Mouse (Mus musculus): ENCODE measurements around the gene Lrch1. TPM values are rescaled to one million over a fixed set of nuclear protein-coding genes. Genes with fewer than 3 reads are reported as not detected.

Lrch1 gene
- polyA plus RNA-seq, 1 experiment from 2014 or later = 4.2 TPM

GRCm38 (mm10) chr14:74784243-74784934, 163.3 kb downstream of the Lrch1 start:
- Histone ChIP-seq H3K4me2 (replicated peaks; ENCODE audit: low read depth) (no peak overlapping the region), H3K27me3 (replicated peaks; ENCODE audit: control insufficient read depth, insufficient read depth, low read length) (no peaks in the 10 kb centered on the region), H3K9ac (ENCODE audit: low read depth, low read length) (no peak overlapping the region), H3K27ac (ENCODE audit: low read depth, low read length) (no peak overlapping the region), H3K36me3 (ENCODE audit: control insufficient read depth, insufficient read depth) (peaks cover 28% of the 10 kb centered on the region), H3K9me3 (ENCODE audit: control insufficient read depth) (no peaks in the 10 kb centered on the region), H3K4me1 (replicated peaks; ENCODE audit: control insufficient read depth, insufficient read depth, low read length) (no peaks in the 10 kb centered on the region), H3K4me3 (ENCODE audit: low read depth, low read length) (no peak overlapping the region)
- WGBS = 81% methylated on average over 11 of the region's 11 CpGs
- no peak for ATAC-seq
- no peak for TF ChIP-seq CTCF (IDR thresholded peaks at IDR 0.05; ENCODE audit: low read depth)

- Histone ChIP-seq H3K9ac (ENCODE audit: low read depth, low read length) (no peak overlapping the region), H3K27me3 (replicated peaks; ENCODE audit: control insufficient read depth, insufficient read depth, low read length) (no peaks in the 10 kb centered on the region), H3K4me3 (ENCODE audit: low read depth, low read length) (no peak overlapping the region), H3K27ac (ENCODE audit: low read depth, low read length) (no peak overlapping the region), H3K36me3 (ENCODE audit: control insufficient read depth, insufficient read depth) (peaks cover 15% of the 10 kb centered on the region), H3K4me1 (replicated peaks; ENCODE audit: control insufficient read depth, insufficient read depth, low read length) (no peaks in the 10 kb centered on the region), H3K9me3 (ENCODE audit: control insufficient read depth) (no peaks in the 10 kb centered on the region), H3K4me2 (replicated peaks; ENCODE audit: low read depth) (no peak overlapping the region)
- no peak for TF ChIP-seq CTCF (IDR thresholded peaks at IDR 0.05; ENCODE audit: low read depth)
- WGBS = 85% methylated on average over 10 of the region's 10 CpGs
- ATAC-seq = no peak
These were observed 173.5 kb downstream of the Lrch1 start for GRCm38 (mm10) chr14:74774046-74774619.

DNA sequence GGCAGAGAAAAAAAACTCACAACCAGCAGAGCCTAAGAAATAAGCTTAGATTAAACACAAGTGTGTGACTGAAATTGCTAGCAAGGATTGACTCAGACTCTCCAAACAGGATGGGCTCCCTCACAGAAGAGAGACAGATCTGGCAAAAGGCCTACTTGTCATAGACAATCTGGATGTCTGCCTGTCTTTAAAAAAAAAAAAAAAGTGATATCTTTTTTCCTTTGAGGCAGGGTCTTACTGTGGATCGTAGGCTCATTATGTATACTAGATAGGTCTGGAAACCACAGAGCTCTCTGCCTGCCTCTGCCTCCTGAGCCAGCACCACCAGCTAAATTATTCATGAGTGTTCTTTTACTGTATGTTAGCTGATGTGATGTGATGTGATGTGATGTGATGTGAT, 179.8 kb downstream of the Lrch1 start:
- WGBS = 83% methylated on average over 1 of the region's 1 CpGs

GRCm38 (mm10) chr14:74764191-74764918, 183.3 kb downstream of the Lrch1 start:
- Histone ChIP-seq H3K9ac (ENCODE audit: low read depth, low read length) (no peak overlapping the region), H3K27ac (ENCODE audit: low read depth, low read length) (no peak overlapping the region), H3K4me3 (ENCODE audit: low read depth, low read length) (no peak overlapping the region), H3K27me3 (replicated peaks; ENCODE audit: control insufficient read depth, insufficient read depth, low read length) (no peaks in the 10 kb centered on the region), H3K36me3 (ENCODE audit: control insufficient read depth, insufficient read depth) (peaks cover 12% of the 10 kb centered on the region), H3K9me3 (ENCODE audit: control insufficient read depth) (no peaks in the 10 kb centered on the region), H3K4me1 (replicated peaks; ENCODE audit: control insufficient read depth, insufficient read depth, low read length) (no peaks in the 10 kb centered on the region), H3K4me2 (replicated peaks; ENCODE audit: low read depth) (no peak overlapping the region)
- TF ChIP-seq CTCF (IDR thresholded peaks at IDR 0.05; ENCODE audit: low read depth) = peak; percentile 93
- WGBS = 62% methylated on average over 10 of the region's 10 CpGs
- no peak for ATAC-seq

More for the DNA sequence above, 179.8 kb downstream of the Lrch1 start:
- ATAC-seq = no peak
- H3K4me2 ChIP-seq (replicated peaks; ENCODE audit: low read depth) = no peak overlapping the region
- H3K9ac ChIP-seq (ENCODE audit: low read depth, low read length) = no peak overlapping the region
- no peaks in the 10 kb centered on the region for H3K9me3 ChIP-seq (ENCODE audit: control insufficient read depth)
- H3K36me3 ChIP-seq (ENCODE audit: control insufficient read depth, insufficient read depth) = peaks cover 20% of the 10 kb centered on the region
- no peaks in the 10 kb centered on the region for H3K4me1 ChIP-seq (replicated peaks; ENCODE audit: control insufficient read depth, insufficient read depth, low read length)
- no peak for TF ChIP-seq CTCF (IDR thresholded peaks at IDR 0.05; ENCODE audit: low read depth)
- H3K4me3 ChIP-seq (ENCODE audit: low read depth, low read length) = no peak overlapping the region
- H3K27me3 ChIP-seq (replicated peaks; ENCODE audit: control insufficient read depth, insufficient read depth, low read length) = no peaks in the 10 kb centered on the region
- no peak overlapping the region for H3K27ac ChIP-seq (ENCODE audit: low read depth, low read length)

- no peaks in the 10 kb centered on the region for H3K4me1 ChIP-seq (replicated peaks; ENCODE audit: control insufficient read depth, insufficient read depth, low read length)
- no peaks in the 10 kb centered on the region for H3K9me3 ChIP-seq (ENCODE audit: control insufficient read depth)
- H3K4me3 ChIP-seq (ENCODE audit: low read depth, low read length) = no peak overlapping the region
- H3K27ac ChIP-seq (ENCODE audit: low read depth, low read length) = no peak overlapping the region
- H3K36me3 ChIP-seq (ENCODE audit: control insufficient read depth, insufficient read depth) = peaks cover 50% of the 10 kb centered on the region
- no peak for TF ChIP-seq CTCF (IDR thresholded peaks at IDR 0.05; ENCODE audit: low read depth)
- no peak for ATAC-seq
- H3K4me2 ChIP-seq (replicated peaks; ENCODE audit: low read depth) = no peak overlapping the region
- H3K27me3 ChIP-seq (replicated peaks; ENCODE audit: control insufficient read depth, insufficient read depth, low read length) = no peaks in the 10 kb centered on the region
- H3K9ac ChIP-seq (ENCODE audit: low read depth, low read length) = no peak overlapping the region
- WGBS = 87% methylated on average over 6 of the region's 6 CpGs
These were observed 210.8 kb downstream of the Lrch1 start for GRCm38 (mm10) chr14:74736850-74737249.

GRCm38 (mm10) chr14:74735471-74735870, 212.2 kb downstream of the Lrch1 start:
- 65% methylated on average over 6 of the region's 6 CpGs for WGBS
- Histone ChIP-seq H3K9me3 (ENCODE audit: control insufficient read depth) (no peaks in the 10 kb centered on the region), H3K27ac (ENCODE audit: low read depth, low read length) (no peak overlapping the region)

More at GRCm38 (mm10) chr14:74735471-74735870, 212.2 kb downstream of the Lrch1 start:
- Histone ChIP-seq H3K27me3 (replicated peaks; ENCODE audit: control insufficient read depth, insufficient read depth, low read length) (no peaks in the 10 kb centered on the region), H3K9ac (ENCODE audit: low read depth, low read length) (no peak overlapping the region), H3K4me3 (ENCODE audit: low read depth, low read length) (no peak overlapping the region), H3K36me3 (ENCODE audit: control insufficient read depth, insufficient read depth) (peaks cover 37% of the 10 kb centered on the region), H3K4me2 (replicated peaks; ENCODE audit: low read depth) (no peak overlapping the region), H3K4me1 (replicated peaks; ENCODE audit: control insufficient read depth, insufficient read depth, low read length) (no peaks in the 10 kb centered on the region)
- no peak for ATAC-seq
- TF ChIP-seq CTCF (IDR thresholded peaks at IDR 0.05; ENCODE audit: low read depth) = no peak

All from intestine, postnatal 0 days (tissue).